Mouse (Mus musculus) liver, adult (tissue): Measurements from ENCODE around the gene Rad51b.

Source experiments
- GATA4 ChIP-seq: IDR thresholded peaks from 2 replicates; pipeline ENCODE4 v1.6.1; 2014; ENCODE audit warnings: mild to moderate bottlenecking, low read length; ENCODE audit not compliant: insufficient replicate concordance

The Rad51b gene

GRCm38 (mm10) chr12:79683350-79683749 is 386.3 kb downstream of the Rad51b start:
- TF ChIP-seq GATA4: no peak

- TF ChIP-seq GATA4: no peak
Observed at GRCm38 (mm10) chr12:79683759-79684158, 386.7 kb downstream of the Rad51b start.

- TF ChIP-seq GATA4: no peak
Observed at GRCm38 (mm10) chr12:79684338-79684737, 387.3 kb downstream of the Rad51b start.

- TF ChIP-seq GATA4: no peak
Observed at GRCm38 (mm10) chr12:79686594-79687325, 389.7 kb downstream of the Rad51b start.

- no peak for TF ChIP-seq GATA4
Observed at GRCm38 (mm10) chr12:79687683-79688386, 390.8 kb downstream of the Rad51b start.

GRCm38 (mm10) chr12:79689299-79689698 is 392.2 kb downstream of the Rad51b start:
- TF ChIP-seq GATA4: no peak

- no peak for TF ChIP-seq GATA4
Observed at GRCm38 (mm10) chr12:79691929-79692862, 395.1 kb downstream of the Rad51b start.

GRCm38 (mm10) chr12:79695832-79696434 is 398.9 kb downstream of the Rad51b start:
- TF ChIP-seq GATA4: no peak

DNA sequence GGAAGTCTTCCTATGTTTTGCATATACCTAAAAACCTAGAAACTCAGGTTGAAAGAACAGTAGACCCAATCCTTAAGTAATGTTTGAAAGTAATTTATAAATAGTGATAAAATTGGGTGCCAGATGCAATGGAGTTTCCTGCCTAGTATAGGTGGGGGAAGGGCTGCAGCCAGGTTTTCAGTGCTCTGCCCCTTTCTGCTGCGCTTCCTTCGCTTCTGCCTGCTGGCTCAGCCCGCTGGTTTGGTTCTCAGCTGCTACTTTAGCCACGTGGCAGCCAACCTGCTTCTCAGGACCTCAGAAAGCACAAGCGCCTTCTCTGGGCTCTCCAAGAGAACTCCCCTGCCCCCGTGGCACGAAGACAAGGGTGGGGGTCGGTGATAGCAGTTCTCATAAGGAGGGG is 406.5 kb downstream of the Rad51b start:
- no peak for TF ChIP-seq GATA4

- TF ChIP-seq GATA4: no peak
Observed at GRCm38 (mm10) chr12:79705501-79706266, 408.6 kb downstream of the Rad51b start.

DNA sequence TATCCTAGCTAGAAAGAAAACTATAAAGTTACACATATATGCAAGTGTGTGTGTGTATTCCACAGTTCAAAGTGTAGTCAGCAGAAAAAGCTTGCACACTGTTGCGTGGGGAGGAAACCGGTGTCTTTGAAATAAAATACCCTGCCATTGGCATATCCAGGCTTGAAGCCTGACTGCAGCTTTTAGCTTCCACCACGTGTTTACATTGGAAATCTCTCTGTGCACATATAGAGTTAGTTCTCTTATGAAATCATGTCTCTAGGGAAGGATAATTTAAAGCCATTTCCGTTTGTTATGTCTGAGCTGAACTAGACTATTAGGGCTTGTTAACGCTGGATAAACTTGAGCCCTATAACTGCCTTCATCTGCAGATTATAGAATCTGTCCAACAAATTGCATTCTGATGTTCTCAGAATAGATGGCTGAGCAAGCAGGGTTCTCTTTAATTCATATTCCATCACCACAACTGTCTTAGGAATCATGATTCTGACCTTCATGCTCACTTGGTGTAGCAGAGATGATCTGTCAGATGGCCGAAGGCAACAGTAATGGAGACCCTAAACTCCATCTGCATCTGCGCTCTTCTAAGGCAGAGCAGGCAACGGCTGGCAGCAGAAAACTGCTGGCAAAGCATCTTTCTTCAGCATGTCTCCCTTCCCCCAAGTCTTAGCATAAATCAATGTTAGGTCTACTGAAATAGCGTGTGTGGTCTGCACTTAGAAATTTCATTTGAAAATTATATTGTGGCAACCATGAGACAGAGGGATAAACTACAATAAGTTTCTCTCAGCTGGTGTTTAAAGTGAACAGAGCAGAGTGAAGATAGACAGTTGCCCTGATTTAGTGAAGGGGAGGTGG is 410.7 kb downstream of the Rad51b start:
- no peak for TF ChIP-seq GATA4

DNA sequence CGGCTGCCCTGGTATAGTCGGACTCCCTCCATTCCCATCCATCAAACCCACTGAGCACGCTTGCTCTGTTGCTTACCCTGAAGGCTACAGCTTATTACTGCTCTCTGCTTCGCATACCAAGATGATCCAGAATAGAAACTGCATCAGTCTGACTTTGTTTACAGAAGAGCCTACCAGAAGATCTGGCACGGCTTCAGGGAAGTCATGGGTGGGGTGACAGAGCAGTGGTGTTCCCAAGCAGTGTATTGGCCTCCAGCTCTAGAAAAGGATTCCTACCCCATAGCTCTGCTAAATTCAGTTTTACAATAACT is 411.3 kb downstream of the Rad51b start:
- no peak for TF ChIP-seq GATA4

DNA sequence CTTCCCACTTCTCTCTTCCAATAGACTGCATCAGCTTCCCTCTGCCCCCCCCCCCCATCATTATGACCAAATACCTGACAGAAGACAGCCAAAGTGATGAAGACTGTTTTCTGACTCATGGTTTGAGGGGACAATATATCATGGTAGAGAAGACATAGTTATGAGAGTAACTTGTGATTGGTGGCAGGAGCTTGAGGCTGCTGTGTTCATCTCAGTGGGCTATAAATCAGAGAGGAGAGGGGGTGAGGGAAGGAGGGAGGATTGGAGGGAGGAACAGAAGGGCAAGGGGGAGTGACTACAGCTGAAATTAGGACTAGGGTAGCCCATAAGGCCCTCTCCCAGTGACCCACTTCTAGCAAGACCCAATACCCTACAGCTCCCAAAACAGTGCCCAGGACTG is 416.2 kb downstream of the Rad51b start:
- TF ChIP-seq GATA4: no peak

GRCm38 (mm10) chr12:79714484-79714883 is 417.4 kb downstream of the Rad51b start:
- TF ChIP-seq GATA4: no peak
